Mouse (Mus musculus) c-Kit-negative CD71-positive TER-119-positive erythroid progenitor cells, embryonic 14.5 days (primary cell): ENCODE measurements around the gene Asap2.

Experiments used
- DNase-seq: peaks from one replicate; pipeline ENCODE4 v3.0.0-alpha.2; 2013; ENCODE audit warnings: low read depth, low spot score

Gene Asap2

GRCm38 (mm10) chr12:21165891-21166342 lies 175.7 kb downstream of the Asap2 start:
- no peak for DNase-seq

DNA sequence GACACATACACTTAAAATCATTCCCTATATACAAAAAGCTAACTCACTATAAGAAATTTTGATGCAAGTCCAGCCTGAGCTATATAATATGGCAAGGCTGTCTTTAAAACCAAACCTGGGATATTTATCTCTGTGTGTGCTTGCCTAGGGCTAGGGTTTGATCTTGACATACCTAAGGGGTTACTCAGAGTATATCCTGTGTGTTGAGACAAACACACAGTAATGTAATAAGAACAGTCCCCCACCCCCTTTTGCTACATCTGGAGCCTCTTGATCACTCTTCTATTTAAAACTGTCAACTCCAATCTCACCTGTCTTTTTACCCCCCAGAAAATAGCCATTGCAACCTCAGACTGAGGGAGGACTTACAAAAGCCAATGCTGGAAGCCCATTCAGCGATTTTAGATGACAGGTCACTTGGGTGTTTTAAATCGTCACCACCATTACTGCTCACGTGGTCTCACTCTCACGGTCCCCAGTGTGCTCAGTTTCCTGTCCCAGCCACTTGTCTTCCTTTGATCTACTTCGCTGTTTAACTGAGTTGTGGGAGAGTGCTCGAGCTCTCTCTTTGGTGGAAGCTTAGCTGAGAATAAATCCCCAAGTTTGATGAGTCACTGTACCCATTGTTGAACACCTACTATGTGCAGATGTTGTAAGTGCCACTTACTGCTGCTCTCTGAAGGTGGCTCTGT lies 176.8 kb downstream of the Asap2 start:
- DNase-seq = no peak

GRCm38 (mm10) chr12:21167741-21168140 lies 177.5 kb downstream of the Asap2 start:
- DNase-seq = no peak

DNA sequence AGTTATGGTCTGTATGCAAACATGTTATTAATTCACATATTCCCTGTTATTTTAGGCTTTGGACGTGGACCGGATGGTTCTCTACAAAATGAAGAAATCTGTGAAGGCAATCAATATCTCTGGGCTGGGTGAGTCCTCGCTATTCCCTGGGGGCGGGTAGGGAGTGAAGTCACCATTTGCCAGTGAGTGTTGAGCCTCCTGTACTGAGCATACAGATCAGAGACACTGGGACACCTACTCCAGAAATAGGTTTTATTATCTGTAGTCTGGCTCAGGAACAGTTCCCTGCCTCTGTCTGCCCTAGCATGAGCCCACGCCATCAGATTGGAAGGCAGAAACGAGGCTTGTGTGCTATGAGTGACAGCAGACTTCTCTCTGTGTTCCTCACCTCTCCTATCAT lies 177.9 kb downstream of the Asap2 start:
- DNase-seq = no peak

DNA sequence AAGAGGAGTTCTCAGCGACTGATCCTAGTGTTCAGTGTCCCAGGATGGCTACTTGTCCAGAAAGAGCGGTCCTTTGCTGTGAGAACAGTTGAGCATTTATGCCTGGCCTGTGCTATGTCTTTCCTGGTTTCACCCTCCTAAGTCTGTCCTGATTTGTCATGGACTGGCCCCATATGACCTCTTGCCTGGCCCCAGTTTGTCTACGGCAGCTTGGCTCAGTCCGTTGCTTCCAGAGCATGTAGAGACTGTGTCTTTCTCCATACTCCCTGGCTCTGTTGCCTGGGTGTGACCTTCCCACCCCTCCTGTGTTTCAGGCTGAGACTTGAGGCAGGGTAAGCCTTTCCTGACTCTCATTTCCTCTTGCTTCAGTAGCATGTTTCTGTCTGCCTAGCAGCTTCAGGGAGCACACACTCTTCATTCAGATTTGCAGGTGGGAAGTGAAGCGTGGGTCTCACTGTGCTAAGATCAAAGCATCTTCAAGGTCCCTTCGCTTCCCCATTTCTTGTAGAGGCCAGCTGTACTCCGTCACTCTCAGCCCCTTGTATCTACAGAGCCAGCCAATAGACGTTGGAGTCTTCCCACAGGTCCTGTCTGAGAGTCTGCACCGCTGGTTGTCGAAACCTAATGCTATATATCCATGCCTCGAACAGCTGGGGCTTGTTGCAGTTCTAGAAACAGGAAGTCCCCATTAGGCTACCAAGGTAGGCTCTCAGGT lies 181.7 kb downstream of the Asap2 start:
- DNase-seq = no peak

DNA sequence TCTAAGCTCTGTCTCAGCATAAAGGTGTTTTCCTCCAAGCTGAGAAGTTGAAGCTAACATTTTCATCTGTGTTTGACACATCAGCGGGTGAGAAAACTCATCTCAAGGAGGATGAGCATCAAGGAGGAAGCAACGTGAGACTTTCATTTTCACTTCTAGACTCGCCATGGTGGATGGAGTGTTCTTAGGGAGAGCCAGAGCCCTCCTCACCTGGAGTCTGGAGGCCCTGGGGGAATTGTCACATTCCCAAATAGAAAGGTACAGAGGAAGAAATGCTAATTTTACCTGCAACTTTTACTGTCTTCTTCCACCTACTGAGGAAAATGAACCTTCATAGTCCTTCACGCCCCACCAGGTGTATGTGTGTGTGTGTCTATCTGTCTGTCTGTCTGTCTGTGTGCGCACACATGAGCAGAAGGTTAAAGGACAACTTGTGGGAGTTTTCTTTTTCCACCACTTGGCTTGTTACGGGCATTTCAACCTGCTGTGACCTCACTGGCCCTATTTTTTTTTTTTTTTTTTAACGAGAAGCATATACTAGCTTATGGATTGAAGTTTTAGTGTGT lies 183.7 kb downstream of the Asap2 start:
- no peak for DNase-seq

DNA sequence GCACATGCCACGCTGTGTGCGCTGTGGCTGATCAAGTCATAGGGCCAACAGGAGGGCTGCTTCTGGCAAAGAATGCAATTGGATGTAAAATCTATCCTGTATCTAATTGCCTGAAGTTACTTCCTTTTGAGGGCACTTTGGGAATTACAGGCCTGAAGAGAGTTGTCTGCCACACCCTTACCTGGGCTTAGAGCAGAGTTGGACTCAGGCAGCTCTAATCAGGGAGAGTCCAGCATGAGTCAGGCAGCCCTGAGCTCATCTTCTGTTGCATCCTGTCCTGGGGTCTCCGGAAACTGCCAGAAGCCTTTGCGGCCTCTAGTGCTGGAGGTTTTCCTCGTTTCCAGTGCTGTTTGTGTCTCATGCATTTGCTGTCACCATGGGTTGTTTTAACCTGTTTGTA lies 186.1 kb downstream of the Asap2 start:
- no peak for DNase-seq

GRCm38 (mm10) chr12:21177123-21177698 lies 187.0 kb downstream of the Asap2 start:
- DNase-seq = no peak

DNA sequence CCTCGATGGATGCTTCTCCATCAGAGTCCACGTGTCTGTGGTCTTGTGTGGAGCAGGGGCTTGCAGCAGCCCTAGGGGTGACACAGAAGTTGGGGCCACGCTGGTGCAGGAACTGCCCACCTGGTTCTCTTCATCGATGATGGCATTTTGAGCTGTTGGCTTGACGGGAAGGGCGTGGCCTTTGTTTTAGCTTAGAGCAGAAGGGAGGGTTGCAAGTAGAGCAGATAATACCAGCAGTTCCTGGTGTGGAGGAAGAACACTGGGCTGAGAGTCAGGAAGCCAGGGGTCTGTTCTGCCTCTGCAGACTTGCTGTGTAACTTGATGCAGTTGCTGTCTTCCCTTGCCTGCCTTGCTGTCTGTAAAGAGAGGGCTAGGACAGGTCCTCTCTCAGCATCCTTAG lies 189.8 kb downstream of the Asap2 start:
- DNase-seq = no peak

- DNase-seq = no peak
Measured at GRCm38 (mm10) chr12:21182786-21183185, 192.5 kb downstream of the Asap2 start.

DNA sequence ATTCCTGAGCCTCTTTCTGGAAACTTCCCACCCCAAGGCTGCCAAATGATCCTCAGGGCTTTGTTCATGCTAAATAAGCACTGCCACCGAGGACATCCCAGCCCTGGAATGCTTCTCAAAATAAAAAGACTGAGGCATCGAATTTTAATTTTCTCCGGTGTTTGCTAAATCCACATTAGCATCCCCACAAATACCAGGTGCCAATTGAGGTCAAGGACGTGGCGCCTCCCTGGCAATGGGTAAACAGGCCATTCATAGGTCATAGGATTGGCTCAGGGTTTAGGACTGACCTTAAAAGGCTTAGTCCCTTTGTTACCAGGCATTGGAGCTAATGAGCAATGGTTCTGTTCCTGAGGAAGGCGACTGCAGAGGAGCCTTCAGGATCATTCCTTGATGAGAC lies 193.1 kb downstream of the Asap2 start:
- DNase-seq = no peak

- DNase-seq = no peak
Measured at GRCm38 (mm10) chr12:21186145-21186544, 195.9 kb downstream of the Asap2 start.

DNA sequence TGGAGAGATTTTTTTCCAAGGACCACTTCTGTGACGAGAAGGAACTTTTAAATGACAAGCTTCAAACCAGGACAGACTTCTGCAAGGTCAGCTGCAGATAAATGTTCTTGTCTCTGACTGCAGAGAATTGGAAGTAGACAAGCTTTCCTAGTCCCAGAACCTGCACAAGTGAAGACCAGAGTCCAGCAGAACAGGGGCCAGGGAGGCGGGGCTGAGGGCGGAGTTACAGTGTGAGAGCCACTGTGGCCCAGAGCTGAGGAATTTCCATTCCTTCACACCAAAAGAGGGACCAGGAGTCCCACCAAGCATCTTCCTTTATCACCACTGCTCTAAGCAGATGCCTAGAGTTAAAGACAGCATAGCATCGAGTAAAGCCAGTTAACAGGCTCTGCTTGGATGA lies 198.6 kb downstream of the Asap2 start:
- DNase-seq = no peak

DNA sequence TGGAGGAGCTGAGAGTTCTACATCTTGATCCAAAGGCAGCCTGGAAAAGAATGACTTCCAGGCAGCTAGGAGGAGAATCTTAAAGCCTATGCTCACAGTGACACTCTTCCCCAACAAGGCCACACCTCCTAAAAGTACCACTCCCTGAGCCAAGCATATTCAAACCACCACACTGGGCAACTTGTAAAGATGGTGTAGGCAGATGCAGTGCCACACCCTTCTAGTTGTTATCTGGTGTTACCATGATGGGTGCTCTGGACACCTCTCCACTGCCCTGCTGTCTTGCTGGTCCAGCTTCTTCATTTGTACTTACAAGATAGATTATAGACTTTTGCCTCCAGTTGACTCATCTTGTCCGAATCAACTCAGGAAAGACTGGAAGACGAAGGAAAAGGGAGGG lies 201.3 kb downstream of the Asap2 start:
- peak; percentile 2 for DNase-seq

GRCm38 (mm10) chr12:21195497-21195896 lies 205.2 kb downstream of the Asap2 start:
- DNase-seq = no peak

- no peak for DNase-seq
Measured at GRCm38 (mm10) chr12:21196420-21196819, 206.2 kb downstream of the Asap2 start.

- no peak for DNase-seq
Measured at GRCm38 (mm10) chr12:21200613-21201012, 210.4 kb downstream of the Asap2 start.

GRCm38 (mm10) chr12:21201485-21202269 lies 211.4 kb downstream of the Asap2 start:
- DNase-seq = no peak

DNA sequence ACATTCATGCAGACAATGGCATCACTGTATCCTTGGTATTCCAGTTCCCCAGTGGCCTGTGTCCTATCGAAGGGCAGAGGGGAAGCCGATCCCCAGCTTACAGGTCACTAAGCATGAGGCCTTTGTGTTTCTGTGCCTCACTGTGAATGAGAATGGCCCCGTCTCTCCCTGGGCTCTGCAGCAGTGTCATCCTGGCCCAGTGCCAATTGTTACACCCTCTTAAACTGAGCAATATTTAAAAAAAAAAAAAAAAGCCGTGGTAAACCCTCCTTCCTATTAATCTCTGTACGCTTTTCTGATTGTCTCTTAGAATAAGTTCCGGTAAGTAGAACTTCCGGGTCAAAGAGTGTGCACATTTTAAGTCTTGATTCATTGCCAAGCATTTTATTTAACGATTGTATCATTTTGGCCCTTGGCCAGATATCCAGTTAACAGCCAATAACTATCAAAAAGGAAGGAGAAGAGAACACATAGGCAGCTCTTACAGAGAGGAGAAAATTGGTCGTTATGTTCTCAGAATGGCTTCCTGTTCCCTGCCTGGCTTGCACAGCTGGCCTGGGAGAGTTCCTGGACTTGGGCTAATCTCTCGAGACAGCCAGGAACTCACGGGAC lies 214.5 kb downstream of the Asap2 start:
- DNase-seq = no peak

DNA sequence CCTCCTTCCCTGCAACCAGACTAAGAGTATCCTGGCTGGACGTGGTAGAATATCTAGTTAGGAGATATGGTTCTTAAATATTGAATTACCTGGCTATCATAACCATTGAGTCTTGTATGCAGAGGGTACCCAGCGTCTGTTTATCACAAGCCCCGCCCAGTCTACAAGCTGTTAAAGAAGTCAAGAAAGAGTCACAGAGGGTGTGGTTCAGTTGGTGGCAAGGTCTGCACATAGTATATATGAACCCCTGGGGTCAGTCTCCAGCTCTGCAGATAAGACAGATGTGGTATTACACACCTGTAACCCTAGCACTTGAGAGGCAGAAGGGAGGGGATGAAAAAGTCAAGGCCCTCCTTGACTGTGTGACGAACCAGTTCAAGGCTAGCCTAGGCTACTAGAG lies 215.5 kb downstream of the Asap2 start:
- DNase-seq = no peak

DNA sequence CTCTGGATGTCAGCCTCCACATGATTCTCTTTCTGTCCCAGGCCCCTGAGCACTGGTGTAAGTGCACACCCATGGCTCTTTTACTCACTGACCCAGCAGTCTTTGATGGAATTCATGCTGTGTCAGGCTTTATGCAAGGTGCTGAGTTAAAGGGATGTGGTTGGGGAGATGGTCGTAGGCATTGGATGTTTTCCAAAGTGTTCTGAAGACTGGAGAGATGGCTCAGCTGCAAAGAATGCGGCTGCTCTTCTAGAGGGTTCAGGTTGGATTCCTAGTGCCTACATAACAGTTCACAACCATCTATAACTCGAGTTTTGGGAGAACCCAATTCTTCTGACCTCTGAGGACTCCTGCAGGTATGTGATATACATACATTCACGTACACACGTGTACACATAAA lies 217.2 kb downstream of the Asap2 start:
- DNase-seq = no peak
